Mouse (Mus musculus) neural tube, embryonic 15.5 days (tissue): ENCODE measurements around the gene Srarp. TPM values are rescaled to one million over a fixed set of nuclear protein-coding genes. Genes with fewer than 3 reads are reported as not detected.

Experiments used
- ATAC-seq: fragments of 200-750 bp; cut with Nextera tagmentation; 2 replicates; pipeline ENCODE4 v1.8.0; 2017; ENCODE audit warnings: mild to moderate bottlenecking, moderate TSS enrichment, moderate library complexity; ENCODE audit not compliant: low FRiP score
- H3K27ac ChIP-seq: fragments of 300-500 bp; sonication (generic); replicated peaks from 2 replicates; pipeline ENCODE4 v1.5.1; 2015; ENCODE audit warnings: mild to moderate bottlenecking, inconsistent platforms
- H3K27me3 ChIP-seq: fragments of 300-500 bp; sonication (generic); replicated peaks from 2 replicates; pipeline ENCODE4 v1.6.1; 2015; ENCODE audit warnings: inconsistent platforms
- H3K36me3 ChIP-seq: fragments of 300-500 bp; sonication (generic); 2 replicates; pipeline ENCODE4 v1.6.1; 2015; ENCODE audit warnings: inconsistent platforms
- H3K4me1 ChIP-seq: fragments of 300-500 bp; sonication (generic); 2 replicates; pipeline ENCODE4 v1.6.1; 2015; ENCODE audit warnings: inconsistent platforms
- H3K4me2 ChIP-seq: fragments of 300-500 bp; sonication (generic); 2 replicates; pipeline ENCODE4 v1.6.1; 2015; ENCODE audit warnings: inconsistent platforms, mild to moderate bottlenecking, moderate library complexity
- H3K4me3 ChIP-seq: fragments of 300-500 bp; sonication (generic); replicated peaks from 2 replicates; pipeline ENCODE4 v1.5.1; 2015; ENCODE audit warnings: mild to moderate bottlenecking, inconsistent platforms
- H3K9ac ChIP-seq: fragments of 300-500 bp; sonication (generic); replicated peaks from 2 replicates; pipeline ENCODE4 v1.6.1; 2015; ENCODE audit warnings: mild to moderate bottlenecking, inconsistent platforms
- H3K9me3 ChIP-seq: fragments of 300-500 bp; sonication (generic); replicated peaks from 2 replicates; pipeline ENCODE4 v1.6.1; 2016; ENCODE audit warnings: inconsistent platforms
- WGBS: fragments of 180-500 bp; shearing (Covaris S2); methylation state at CpG from one replicate; pipeline ENCODE4 v1.1.7; 2015; ENCODE audit warnings: mixed read lengths; 5-methylcytosine and 5-hydroxymethylcytosine counted together
- polyA plus RNA-seq: library from polyadenylated mRNA; unstranded; fragments of >200 nt; fragmentation: Nextera tagmentation; extraction: Ambion mirVana; gene quantifications from 2 replicates; pipeline ENCODE4 v1.2.1, GENCODE M21; 2015

Srarp gene
- polyA plus RNA-seq, 1 experiment from 2014 or later = 0.58 TPM

DNA sequence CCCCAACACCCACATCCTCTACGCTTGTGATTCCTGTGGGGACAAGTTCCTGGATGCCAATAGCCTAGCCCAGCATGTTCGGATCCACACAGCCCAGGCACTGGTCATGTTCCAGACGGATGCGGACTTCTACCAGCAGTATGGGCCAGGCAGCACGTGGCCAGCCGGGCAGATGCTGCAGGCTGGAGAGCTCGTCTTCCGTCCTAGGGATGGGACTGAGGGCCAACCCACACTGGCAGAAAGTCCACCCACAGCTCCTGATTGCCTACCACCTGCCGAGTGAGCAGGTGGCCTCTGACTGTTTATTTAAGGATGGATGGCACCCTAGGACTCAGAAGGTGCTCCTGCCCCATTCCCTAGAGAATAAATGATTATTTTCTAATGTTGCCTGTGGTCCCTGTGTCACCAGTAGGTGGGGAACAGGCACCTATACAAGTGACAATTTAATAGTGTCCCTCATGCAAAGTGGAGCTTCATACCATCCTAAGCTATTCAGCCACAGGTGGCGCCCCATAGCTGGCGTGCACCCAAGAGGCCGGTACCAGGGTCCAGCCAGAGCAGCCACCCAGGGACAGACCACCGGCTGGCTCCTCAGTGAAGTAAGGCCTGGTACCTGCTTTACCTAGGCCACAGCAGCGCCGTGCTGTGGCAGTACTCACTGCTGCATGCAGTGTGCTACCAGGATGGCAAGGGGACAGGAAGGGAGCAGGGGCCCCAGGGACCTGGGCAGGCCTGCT is 31.1 kb upstream of the Srarp start:
- Histone ChIP-seq H3K4me1 (no peaks in the 10 kb centered on the region), H3K27me3 (no peaks in the 10 kb centered on the region), H3K9me3 (no peaks in the 10 kb centered on the region), H3K4me3 (no peak overlapping the region), H3K36me3 (peaks cover 96% of the 10 kb centered on the region), H3K27ac (no peak overlapping the region), H3K9ac (no peak overlapping the region), H3K4me2 (no peak overlapping the region)
- ATAC-seq = no peak
- 83% methylated on average over 15 of the region's 15 CpGs for WGBS

DNA sequence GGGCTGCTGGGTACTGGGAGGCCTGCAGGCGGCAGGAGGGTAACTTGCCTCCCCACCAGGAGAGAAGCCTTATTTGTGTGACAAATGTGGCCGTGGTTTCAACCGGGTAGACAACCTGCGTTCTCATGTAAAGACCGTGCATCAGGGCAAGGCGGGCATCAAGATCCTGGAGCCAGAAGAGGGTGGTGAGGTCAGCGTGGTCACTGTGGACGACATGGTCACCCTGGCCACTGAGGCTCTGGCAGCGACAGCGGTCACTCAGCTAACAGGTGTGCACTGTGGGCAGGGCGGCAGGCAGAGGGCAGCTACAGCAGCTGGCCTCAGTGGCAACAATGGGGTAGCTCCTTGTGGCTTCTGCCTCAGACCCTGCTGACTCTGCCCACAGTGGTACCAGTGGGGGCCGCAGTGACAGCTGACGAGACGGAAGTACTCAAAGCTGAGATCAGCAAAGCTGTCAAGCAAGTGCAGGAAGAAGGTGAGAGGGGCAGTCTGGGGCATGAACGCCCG is 30.4 kb upstream of the Srarp start:
- Histone ChIP-seq H3K27me3 (no peaks in the 10 kb centered on the region), H3K9me3 (no peaks in the 10 kb centered on the region), H3K4me1 (no peaks in the 10 kb centered on the region), H3K4me2 (no peak overlapping the region), H3K9ac (no peak overlapping the region), H3K4me3 (no peak overlapping the region), H3K27ac (no peak overlapping the region), H3K36me3 (peaks cover 92% of the 10 kb centered on the region)
- 88% methylated on average over 16 of the region's 16 CpGs for WGBS
- no peak for ATAC-seq

DNA sequence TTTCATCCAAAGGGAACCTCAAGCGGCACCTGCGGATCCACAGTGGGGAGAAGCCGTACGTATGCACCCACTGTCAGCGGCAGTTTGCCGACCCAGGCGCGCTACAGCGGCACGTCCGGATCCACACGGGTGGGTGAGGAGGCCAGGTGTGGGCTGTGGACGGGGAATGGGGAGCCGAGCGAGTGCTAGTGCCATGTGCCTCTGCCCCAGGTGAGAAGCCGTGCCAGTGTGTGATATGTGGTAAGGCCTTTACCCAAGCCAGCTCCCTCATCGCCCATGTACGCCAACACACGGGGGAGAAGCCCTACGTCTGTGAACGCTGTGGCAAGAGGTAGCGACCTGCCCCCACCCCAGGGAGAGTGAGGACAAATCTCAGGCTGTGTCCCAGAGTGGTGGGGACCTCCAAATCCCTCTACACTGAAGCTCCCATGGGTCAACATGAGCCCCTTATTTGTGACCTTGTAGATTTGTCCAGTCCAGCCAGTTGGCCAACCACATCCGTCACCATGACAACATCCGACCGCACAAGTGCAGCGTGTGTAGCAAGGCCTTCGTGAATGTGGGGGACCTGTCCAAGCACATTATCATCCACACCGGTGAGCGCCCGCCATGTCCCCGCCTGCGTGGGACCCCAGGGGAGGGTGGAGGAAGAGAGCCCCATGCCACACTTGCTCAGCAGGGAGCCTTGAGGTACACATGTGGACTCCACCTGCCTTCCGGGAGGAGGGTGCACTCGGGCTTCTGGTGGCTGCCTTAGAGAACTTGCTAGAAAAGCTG is 29.8 kb upstream of the Srarp start:
- Histone ChIP-seq H3K4me2 (no peak overlapping the region), H3K9me3 (no peaks in the 10 kb centered on the region), H3K4me1 (peaks cover 4% of the 10 kb centered on the region; the same call in 1 of the 2 replicates), H3K9ac (no peak overlapping the region), H3K27ac (no peak overlapping the region), H3K27me3 (no peaks in the 10 kb centered on the region), H3K36me3 (peaks cover 86% of the 10 kb centered on the region), H3K4me3 (no peak overlapping the region)
- ATAC-seq = no peak
- 89% methylated on average over 34 of the region's 34 CpGs for WGBS

DNA sequence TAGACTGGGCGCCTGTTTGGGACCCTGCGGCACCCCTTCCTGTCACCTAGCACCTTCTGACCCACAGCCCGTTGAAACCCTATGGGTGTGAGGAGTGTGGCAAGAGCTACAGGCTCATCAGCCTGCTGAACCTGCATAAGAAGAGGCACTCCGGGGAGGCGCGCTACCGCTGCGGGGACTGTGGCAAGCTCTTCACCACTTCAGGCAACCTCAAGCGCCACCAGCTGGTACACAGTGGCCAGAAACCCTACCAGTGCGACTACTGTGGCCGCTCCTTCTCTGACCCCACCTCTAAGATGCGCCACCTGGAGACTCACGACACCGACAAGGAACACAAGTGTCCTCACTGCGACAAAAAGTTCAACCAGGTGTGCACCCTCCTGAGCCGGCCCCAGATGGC is 28.8 kb upstream of the Srarp start:
- Histone ChIP-seq H3K4me3 (no peak overlapping the region), H3K27ac (no peak overlapping the region), H3K9ac (no peak overlapping the region), H3K4me2 (no peak overlapping the region), H3K9me3 (no peaks in the 10 kb centered on the region), H3K4me1 (peaks cover 4% of the 10 kb centered on the region; the same call in 1 of the 2 replicates), H3K36me3 (peaks cover 77% of the 10 kb centered on the region), H3K27me3 (no peaks in the 10 kb centered on the region)
- no peak for ATAC-seq
- WGBS = 79% methylated on average over 16 of the region's 16 CpGs

DNA sequence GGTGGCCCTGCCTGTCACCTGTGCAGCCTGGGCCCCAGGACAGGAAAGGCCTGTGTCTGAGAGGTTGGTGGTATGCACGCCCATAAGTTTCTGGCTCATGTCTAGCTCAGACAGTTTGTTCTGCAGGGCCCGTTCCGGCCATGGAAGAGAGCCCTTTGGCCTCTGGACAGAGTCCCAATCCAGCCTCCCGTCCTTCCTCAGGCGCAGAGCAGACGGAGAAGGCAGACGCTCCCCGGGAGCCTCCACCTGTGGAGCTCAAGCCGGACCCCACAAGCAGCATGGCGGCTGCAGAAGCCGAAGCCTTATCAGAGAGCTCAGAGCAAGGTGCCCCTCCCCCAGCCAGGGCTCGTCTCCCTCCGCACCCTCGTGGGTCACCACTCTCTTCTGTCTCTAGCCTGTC is 27.6 kb upstream of the Srarp start:
- H3K27me3 ChIP-seq = no peaks in the 10 kb centered on the region
- WGBS = 90% methylated on average over 14 of the region's 14 CpGs
- no peak overlapping the region for H3K27ac ChIP-seq
- no peak for ATAC-seq
- peaks cover 67% of the 10 kb centered on the region for H3K36me3 ChIP-seq
- H3K4me3 ChIP-seq = no peak overlapping the region
- peaks cover 7% of the 10 kb centered on the region for H3K4me1 ChIP-seq
- H3K4me2 ChIP-seq = no peak overlapping the region
- H3K9me3 ChIP-seq = no peaks in the 10 kb centered on the region
- H3K9ac ChIP-seq = no peak overlapping the region

DNA sequence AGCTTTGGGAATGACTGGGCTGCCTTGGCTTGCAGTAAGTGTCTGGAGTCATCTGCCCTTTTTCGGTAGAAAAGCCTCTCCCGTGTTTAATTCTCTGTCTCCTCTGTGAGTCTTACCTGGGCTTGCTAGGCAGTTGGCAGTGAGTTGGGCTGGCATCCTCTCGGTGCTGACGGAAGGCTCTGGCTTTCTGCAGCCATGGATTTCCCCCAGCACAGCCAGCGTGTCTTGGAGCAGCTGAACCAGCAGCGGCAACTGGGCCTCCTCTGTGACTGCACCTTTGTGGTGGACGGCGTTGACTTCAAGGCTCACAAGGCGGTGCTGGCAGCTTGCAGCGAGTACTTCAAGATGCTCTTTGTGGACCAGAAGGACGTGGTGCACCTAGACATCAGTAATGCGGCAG is 25.7 kb upstream of the Srarp start:
- H3K4me1 ChIP-seq = peaks cover 12% of the 10 kb centered on the region
- H3K9me3 ChIP-seq = no peaks in the 10 kb centered on the region
- H3K27ac ChIP-seq = no peak overlapping the region
- peaks cover 51% of the 10 kb centered on the region for H3K36me3 ChIP-seq
- no peak overlapping the region for H3K4me3 ChIP-seq
- 90% methylated on average over 12 of the region's 12 CpGs for WGBS
- H3K9ac ChIP-seq = no peak overlapping the region
- ATAC-seq = no peak
- H3K4me2 ChIP-seq = no peak overlapping the region
- H3K27me3 ChIP-seq = no peaks in the 10 kb centered on the region

DNA sequence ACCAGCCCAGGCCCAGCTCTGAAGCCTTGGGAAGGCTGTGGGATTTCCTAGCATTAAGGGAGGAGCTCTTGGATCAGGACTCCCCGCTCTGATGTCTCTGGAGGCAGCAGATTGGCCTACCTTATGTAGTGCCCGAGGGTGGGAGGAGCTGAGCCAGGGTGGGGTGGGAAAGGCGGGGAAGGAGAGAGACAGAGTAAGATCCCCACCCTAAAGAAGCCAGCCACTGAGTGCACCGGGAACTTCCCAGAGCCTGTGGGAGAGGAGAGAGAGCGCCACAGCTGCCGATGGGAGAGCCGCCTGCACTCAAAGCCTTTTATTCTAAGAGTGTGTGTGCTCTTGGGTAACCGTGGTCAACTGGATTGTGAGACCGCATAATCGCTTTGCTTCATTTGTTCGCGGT is 25.2 kb upstream of the Srarp start:
- ATAC-seq = no peak
- Histone ChIP-seq H3K9ac (no peak overlapping the region), H3K4me1 (peaks cover 12% of the 10 kb centered on the region)

DNA sequence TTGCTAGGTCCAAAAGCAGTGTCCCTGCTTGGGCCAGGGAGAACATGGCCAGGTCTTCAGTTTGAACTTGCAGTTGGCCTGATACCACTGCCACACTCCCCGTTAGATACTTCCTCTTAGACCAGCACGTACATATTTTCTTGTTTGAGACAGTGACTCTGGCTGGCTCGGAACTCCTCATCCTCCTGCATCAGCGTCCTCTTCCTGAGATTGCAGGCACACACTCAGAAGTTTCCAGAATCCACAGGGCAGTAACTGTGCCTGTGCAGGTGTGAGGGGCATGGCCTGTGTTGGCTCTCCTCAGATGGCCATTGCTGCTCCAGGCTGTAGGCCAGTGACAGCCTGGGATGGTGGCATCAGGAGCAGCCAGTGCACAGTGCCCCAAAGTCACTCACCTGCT is 24.6 kb upstream of the Srarp start:
- no peaks in the 10 kb centered on the region for H3K27me3 ChIP-seq
- peaks cover 45% of the 10 kb centered on the region for H3K36me3 ChIP-seq
- no peak overlapping the region for H3K27ac ChIP-seq
- ATAC-seq = no peak
- H3K4me2 ChIP-seq = no peak overlapping the region
- peaks cover 12% of the 10 kb centered on the region for H3K4me1 ChIP-seq
- no peak overlapping the region for H3K4me3 ChIP-seq
- WGBS = 97% methylated on average over 4 of the region's 4 CpGs
- H3K9me3 ChIP-seq = no peaks in the 10 kb centered on the region
- H3K9ac ChIP-seq = no peak overlapping the region

More for the DNA sequence above, 25.2 kb upstream of the Srarp start:
- Histone ChIP-seq H3K9me3 (no peaks in the 10 kb centered on the region), H3K27me3 (no peaks in the 10 kb centered on the region), H3K4me3 (no peak overlapping the region), H3K27ac (no peak overlapping the region), H3K4me2 (no peak overlapping the region), H3K36me3 (peaks cover 49% of the 10 kb centered on the region)
- WGBS = 38% methylated on average over 12 of the region's 12 CpGs

DNA sequence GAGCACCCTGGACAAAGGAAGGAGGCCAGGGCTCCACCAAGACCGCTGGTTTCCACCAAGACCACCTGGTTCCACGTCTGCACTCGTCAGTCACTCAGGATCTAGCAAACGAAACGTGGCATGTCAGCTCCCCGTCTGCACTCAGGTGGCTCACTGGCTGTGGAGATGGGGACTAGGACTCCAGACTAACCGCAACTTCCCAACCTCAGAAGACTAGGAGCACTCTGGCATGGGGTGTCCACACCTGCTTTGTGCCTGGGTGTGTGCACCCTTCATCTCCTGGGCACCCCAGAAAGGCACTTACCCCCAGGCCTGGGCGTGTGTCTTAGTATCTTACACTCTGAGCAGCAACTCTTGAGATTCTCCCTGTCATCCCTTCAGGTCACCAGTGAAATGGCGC is 23.9 kb upstream of the Srarp start:
- H3K36me3 ChIP-seq = peaks cover 37% of the 10 kb centered on the region
- 93% methylated on average over 9 of the region's 9 CpGs for WGBS
- no peak for ATAC-seq

DNA sequence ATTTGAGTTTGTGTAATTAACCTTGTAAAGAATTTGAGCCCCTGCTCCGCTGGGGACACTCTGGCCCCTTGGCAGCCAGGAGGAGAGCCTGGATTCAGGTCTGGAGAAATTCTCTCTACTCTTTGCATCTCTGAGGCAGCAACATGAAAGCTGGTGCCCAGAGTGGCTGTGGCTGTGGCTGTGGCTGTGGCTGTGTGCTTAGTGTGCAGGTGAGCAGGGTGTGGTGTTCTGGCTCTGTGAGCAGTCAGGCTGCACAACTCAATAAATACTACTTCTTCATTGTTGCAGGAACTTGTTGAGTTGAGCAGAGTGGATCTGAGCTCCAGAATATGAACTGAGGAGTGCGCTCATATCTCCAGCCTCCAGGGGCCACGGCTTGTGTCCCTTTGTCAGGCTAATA is 23.0 kb upstream of the Srarp start:
- ATAC-seq = no peak
- H3K9me3 ChIP-seq = no peaks in the 10 kb centered on the region
- H3K27me3 ChIP-seq = no peaks in the 10 kb centered on the region
- no peak overlapping the region for H3K4me2 ChIP-seq
- no peak overlapping the region for H3K27ac ChIP-seq
- no peak overlapping the region for H3K9ac ChIP-seq
- no peak overlapping the region for H3K4me3 ChIP-seq
- H3K4me1 ChIP-seq = peaks cover 12% of the 10 kb centered on the region
- H3K36me3 ChIP-seq = peaks cover 29% of the 10 kb centered on the region
- WGBS = 72% methylated on average over 3 of the region's 3 CpGs

More for the DNA sequence above, 23.9 kb upstream of the Srarp start:
- no peaks in the 10 kb centered on the region for H3K27me3 ChIP-seq
- no peaks in the 10 kb centered on the region for H3K9me3 ChIP-seq
- no peak overlapping the region for H3K9ac ChIP-seq
- H3K4me1 ChIP-seq = peaks cover 12% of the 10 kb centered on the region
- H3K4me2 ChIP-seq = no peak overlapping the region
- no peak overlapping the region for H3K27ac ChIP-seq
- no peak overlapping the region for H3K4me3 ChIP-seq

DNA sequence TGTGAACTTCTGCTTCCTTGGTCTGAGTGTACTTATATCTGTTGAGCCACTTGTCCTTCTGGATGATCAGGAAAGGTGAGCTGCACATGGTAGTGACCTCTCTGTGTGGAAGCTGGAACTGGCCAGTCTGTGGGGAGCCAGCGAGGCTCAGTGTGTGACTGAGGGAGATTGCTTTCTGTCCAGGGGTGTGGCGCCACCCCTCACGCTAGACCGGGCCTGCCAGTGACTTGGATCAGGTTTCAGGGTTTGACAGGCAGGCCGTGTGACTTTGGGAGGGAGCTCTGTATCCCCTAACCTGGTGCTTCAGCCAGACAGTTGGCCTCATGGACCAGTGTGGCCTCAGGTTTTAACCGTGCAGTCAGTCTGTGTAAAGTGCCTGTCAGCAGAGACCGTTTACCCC is 22.3 kb upstream of the Srarp start:
- ATAC-seq = no peak
- H3K9ac ChIP-seq = no peak overlapping the region
- no peaks in the 10 kb centered on the region for H3K27me3 ChIP-seq
- no peak overlapping the region for H3K27ac ChIP-seq
- peaks cover 14% of the 10 kb centered on the region for H3K4me1 ChIP-seq
- 15% methylated on average over 7 of the region's 7 CpGs for WGBS
- H3K9me3 ChIP-seq = no peaks in the 10 kb centered on the region
- H3K4me3 ChIP-seq = no peak overlapping the region
- H3K4me2 ChIP-seq = no peak overlapping the region
- peaks cover 23% of the 10 kb centered on the region for H3K36me3 ChIP-seq
